ENCODE assay signal across 9 mouse cellular contexts in the genomic region with DNA sequence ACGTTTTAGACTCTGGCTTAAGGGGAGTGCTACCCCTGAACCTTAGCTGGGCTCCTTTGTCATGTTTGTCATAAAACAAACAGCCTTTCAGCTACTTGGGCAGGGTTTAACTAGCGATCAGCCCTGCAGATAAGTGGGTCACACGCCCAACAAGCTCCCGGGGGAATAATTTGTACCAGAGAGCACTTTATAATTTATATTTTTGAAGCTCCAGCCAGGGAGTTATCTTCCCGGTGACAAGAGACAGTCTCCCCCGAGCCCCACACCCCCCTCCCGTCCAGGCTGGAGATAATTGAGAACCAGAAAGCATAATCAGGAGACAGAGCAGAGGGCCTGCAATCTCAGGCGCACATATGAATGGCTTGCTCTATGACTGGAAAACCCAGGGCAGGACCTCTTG. TPM values are rescaled to one million over a fixed set of nuclear protein-coding genes. Genes with fewer than 3 reads are reported as not detected.
DNase-seq lines count a peak whose midpoint lies in the region; TF ChIP-seq lines count a peak whose summit lies in the region.
"Had no signal": no experiment of that assay in that cellular context is flagged by ENCODE, and none has a peak within 500 bp of the region (broad histone marks: within the 10 kb centered on the region; RNA-seq: fewer than 3 reads in every experiment).

No protein-coding gene starts in this region.

- peak; percentile 36 for DNase-seq in adrenal gland, postnatal 14 days
- DNase-seq in adrenal gland, postnatal 4 days (ENCODE audit: low spot score in 2 of 2): no peak
- peak; percentile 64 for DNase-seq in kidney, postnatal 10 days
- no peak for DNase-seq in kidney, adult 8-10 months
- peak; percentile 47 to 54 for DNase-seq in kidney, postnatal 4 days
- peak; percentile 64 for DNase-seq in retina, embryonic 14.5 days (ENCODE audit: low spot score)
- DNase-seq in testis, postnatal 10 days (ENCODE audit: low spot score): no peak
- no peak for DNase-seq in left cerebral cortex, adult 2 months (ENCODE audit: extremely low spot score in 1 of 2, low spot score in 2 of 2)
- DNase-seq: heart, adult 18-20 months had no signal

- TF ChIP-seq CTCF in left cerebral cortex, adult 2 months (IDR thresholded peaks at IDR 0.05): no peak

- no peak overlapping the region for H3K27ac ChIP-seq in left cerebral cortex, adult 2 months

- intact Hi-C loops in left cerebral cortex, adult 2 months (cut with DNase I): no loop called here

- no peak overlapping the region for H3K4me3 ChIP-seq in left cerebral cortex, adult 2 months

RNA-seq across cellular contexts. Expression of gene Pim1, which starts 45.5 kb away (rescaled TPM):
- 104 and 129 TPM in 2 replicates for total RNA-seq in adrenal gland, postnatal 14 days (2021)
- total RNA-seq in adrenal gland, postnatal 4 days (2021): 10 to 100 TPM; 53.4 to 65.5 TPM
- 10 to 100 TPM in 1 of 2 experiments, 1 to 10 TPM in 1; 9.2 to 13.6 TPM for total RNA-seq in left cerebral cortex, adult 2 months (2021)

Comparison
In these comparisons a context has a peak if more than half of its experiments do, and no peak if none do; other contexts are left out.
1. DNase-seq: peak in adrenal gland, postnatal 14 days (single experiment), kidney, postnatal 10 days (single experiment), kidney, postnatal 4 days (2 of 2) and retina, embryonic 14.5 days (single experiment); none in adrenal gland, postnatal 4 days (0 of 2), kidney, adult 8-10 months (0 of 2), testis, postnatal 10 days (single experiment) and left cerebral cortex, adult 2 months (0 of 2).